Mouse (Mus musculus): ENCODE data around the gene Gm37240. TPM values are rescaled to one million over a fixed set of nuclear protein-coding genes. Genes with fewer than 3 reads are reported as not detected.

Gene Gm37240
- total and polyA plus RNA-seq, 3 experiments: not detected

GRCm38 (mm10) chr3:84775067-84775423, 1112.3 kb downstream of the Gm37240 start:
- DNase-seq (ENCODE audit: low spot score) (no peak), ATAC-seq (ENCODE audit: extremely low read depth, insufficient number of reproducible peaks, low FRiP score, poor library complexity, severe bottlenecking) (no peak)
- Histone ChIP-seq H3K36me3 (replicated peaks) (no peaks in the 10 kb centered on the region), H3K27me3 (ENCODE audit: insufficient read depth, low read length) (no peaks in the 10 kb centered on the region), H3K4me1 (ENCODE audit: insufficient read depth, low read depth, low read length) (peaks cover 31% of the 10 kb centered on the region), H3K4me3 (ENCODE audit: low read depth, low read length) (no peak overlapping the region), H3K9me3 (replicated peaks) (no peaks in the 10 kb centered on the region)
- TF ChIP-seq GATA1 (IDR thresholded peaks at IDR 0.05; ENCODE audit: borderline replicate concordance, low read length) (no peak), CTCF (IDR thresholded peaks at IDR 0.05; ENCODE audit: low read depth, low read length) (no peak), POLR2AphosphoS5 (IDR thresholded peaks at IDR 0.05; ENCODE audit: insufficient replicate concordance, low read depth, low read length) (no peak), GATA2 (IDR thresholded peaks at IDR 0.05; ENCODE audit: borderline replicate concordance, low read depth, low read length) (no peak), TAL1 (conservative IDR thresholded peaks at IDR 0.05; ENCODE audit: low read depth, low read length) (no peak)

GRCm38 (mm10) chr3:84774246-84775066, 1112.9 kb downstream of the Gm37240 start:
- ATAC-seq (ENCODE audit: extremely low read depth, insufficient number of reproducible peaks, low FRiP score, poor library complexity, severe bottlenecking): no peak
- TF ChIP-seq CTCF (IDR thresholded peaks at IDR 0.05; ENCODE audit: low read depth, low read length) (no peak), POLR2AphosphoS5 (IDR thresholded peaks at IDR 0.05; ENCODE audit: insufficient replicate concordance, low read depth, low read length) (no peak), TAL1 (conservative IDR thresholded peaks at IDR 0.05; ENCODE audit: low read depth, low read length) (no peak), GATA1 (IDR thresholded peaks at IDR 0.05; ENCODE audit: borderline replicate concordance, low read length) (no peak), GATA2 (IDR thresholded peaks at IDR 0.05; ENCODE audit: borderline replicate concordance, low read depth, low read length) (no peak)

GRCm38 (mm10) chr3:84771980-84772379, 1115.3 kb downstream of the Gm37240 start:
- no peak for TF ChIP-seq GATA2 (IDR thresholded peaks at IDR 0.05; ENCODE audit: borderline replicate concordance, low read depth, low read length)
- no peak for TF ChIP-seq CTCF (IDR thresholded peaks at IDR 0.05; ENCODE audit: low read depth, low read length)
- TF ChIP-seq GATA1 (IDR thresholded peaks at IDR 0.05; ENCODE audit: borderline replicate concordance, low read length): no peak
- TF ChIP-seq TAL1 (conservative IDR thresholded peaks at IDR 0.05; ENCODE audit: low read depth, low read length): peak; percentile 34; the same call in 1 of the 2 replicates
- no peak for TF ChIP-seq POLR2AphosphoS5 (IDR thresholded peaks at IDR 0.05; ENCODE audit: insufficient replicate concordance, low read depth, low read length)
- peak; percentile 99 for ATAC-seq (ENCODE audit: extremely low read depth, insufficient number of reproducible peaks, low FRiP score, poor library complexity, severe bottlenecking)
- no peaks in the 10 kb centered on the region for H3K27me3 ChIP-seq (ENCODE audit: insufficient read depth, low read length)
- no peaks in the 10 kb centered on the region for H3K9me3 ChIP-seq (replicated peaks)
- H3K4me1 ChIP-seq (ENCODE audit: insufficient read depth, low read depth, low read length): peaks cover 37% of the 10 kb centered on the region
- H3K4me3 ChIP-seq (ENCODE audit: low read depth, low read length): peak overlapping the region; percentile 63; the same call in 1 of the 2 replicates
- DNase-seq (ENCODE audit: low spot score): peak; percentile 69
- H3K36me3 ChIP-seq (replicated peaks): no peaks in the 10 kb centered on the region

More at GRCm38 (mm10) chr3:84774246-84775066, 1112.9 kb downstream of the Gm37240 start:
- Histone ChIP-seq H3K27me3 (ENCODE audit: insufficient read depth, low read length) (no peaks in the 10 kb centered on the region), H3K36me3 (replicated peaks) (no peaks in the 10 kb centered on the region), H3K4me3 (ENCODE audit: low read depth, low read length) (no peak overlapping the region), H3K4me1 (ENCODE audit: insufficient read depth, low read depth, low read length) (peaks cover 33% of the 10 kb centered on the region), H3K9me3 (replicated peaks) (no peaks in the 10 kb centered on the region)
- no peak for DNase-seq (ENCODE audit: low spot score)

- ATAC-seq (ENCODE audit: extremely low read depth, insufficient number of reproducible peaks, low FRiP score, poor library complexity, severe bottlenecking): no peak
- Histone ChIP-seq H3K4me3 (ENCODE audit: low read depth, low read length) (no peak overlapping the region), H3K4me1 (ENCODE audit: insufficient read depth, low read depth, low read length) (peaks cover 37% of the 10 kb centered on the region), H3K36me3 (replicated peaks) (no peaks in the 10 kb centered on the region), H3K9me3 (replicated peaks) (no peaks in the 10 kb centered on the region), H3K27me3 (ENCODE audit: insufficient read depth, low read length) (no peaks in the 10 kb centered on the region)
- TF ChIP-seq TAL1 (conservative IDR thresholded peaks at IDR 0.05; ENCODE audit: low read depth, low read length) (no peak), GATA1 (IDR thresholded peaks at IDR 0.05; ENCODE audit: borderline replicate concordance, low read length) (no peak), POLR2AphosphoS5 (IDR thresholded peaks at IDR 0.05; ENCODE audit: insufficient replicate concordance, low read depth, low read length) (no peak)
- DNase-seq (ENCODE audit: low spot score): no peak
Observed at GRCm38 (mm10) chr3:84770518-84770917, 1116.8 kb downstream of the Gm37240 start.

GRCm38 (mm10) chr3:84769411-84769810, 1117.9 kb downstream of the Gm37240 start:
- no peak for DNase-seq (ENCODE audit: low spot score)
- no peak for ATAC-seq (ENCODE audit: extremely low read depth, insufficient number of reproducible peaks, low FRiP score, poor library complexity, severe bottlenecking)
- Histone ChIP-seq H3K9me3 (replicated peaks) (no peaks in the 10 kb centered on the region), H3K27me3 (ENCODE audit: insufficient read depth, low read length) (no peaks in the 10 kb centered on the region), H3K4me3 (ENCODE audit: low read depth, low read length) (no peak overlapping the region), H3K4me1 (ENCODE audit: insufficient read depth, low read depth, low read length) (peaks cover 37% of the 10 kb centered on the region), H3K36me3 (replicated peaks) (no peaks in the 10 kb centered on the region)
- TF ChIP-seq POLR2AphosphoS5 (IDR thresholded peaks at IDR 0.05; ENCODE audit: insufficient replicate concordance, low read depth, low read length): no peak
- TF ChIP-seq GATA1 (IDR thresholded peaks at IDR 0.05; ENCODE audit: borderline replicate concordance, low read length): no peak
- TF ChIP-seq TAL1 (conservative IDR thresholded peaks at IDR 0.05; ENCODE audit: low read depth, low read length): no peak
- TF ChIP-seq CTCF (IDR thresholded peaks at IDR 0.05; ENCODE audit: low read depth, low read length): no peak
- TF ChIP-seq GATA2 (IDR thresholded peaks at IDR 0.05; ENCODE audit: borderline replicate concordance, low read depth, low read length): no peak

GRCm38 (mm10) chr3:84768940-84769339, 1118.4 kb downstream of the Gm37240 start:
- no peak for DNase-seq (ENCODE audit: low spot score)

More at GRCm38 (mm10) chr3:84768940-84769339, 1118.4 kb downstream of the Gm37240 start:
- H3K27me3 ChIP-seq (ENCODE audit: insufficient read depth, low read length): no peaks in the 10 kb centered on the region
- ATAC-seq (ENCODE audit: extremely low read depth, insufficient number of reproducible peaks, low FRiP score, poor library complexity, severe bottlenecking): no peak
- no peaks in the 10 kb centered on the region for H3K9me3 ChIP-seq (replicated peaks)
- H3K36me3 ChIP-seq (replicated peaks): no peaks in the 10 kb centered on the region
- no peak for TF ChIP-seq CTCF (IDR thresholded peaks at IDR 0.05; ENCODE audit: low read depth, low read length)
- TF ChIP-seq GATA1 (IDR thresholded peaks at IDR 0.05; ENCODE audit: borderline replicate concordance, low read length): no peak
- no peak for TF ChIP-seq GATA2 (IDR thresholded peaks at IDR 0.05; ENCODE audit: borderline replicate concordance, low read depth, low read length)
- no peak for TF ChIP-seq POLR2AphosphoS5 (IDR thresholded peaks at IDR 0.05; ENCODE audit: insufficient replicate concordance, low read depth, low read length)
- TF ChIP-seq TAL1 (conservative IDR thresholded peaks at IDR 0.05; ENCODE audit: low read depth, low read length): no peak
- H3K4me1 ChIP-seq (ENCODE audit: insufficient read depth, low read depth, low read length): peaks cover 37% of the 10 kb centered on the region
- no peak overlapping the region for H3K4me3 ChIP-seq (ENCODE audit: low read depth, low read length)
